8 mouse cellular contexts compared by ENCODE assay signal in the genomic region with DNA sequence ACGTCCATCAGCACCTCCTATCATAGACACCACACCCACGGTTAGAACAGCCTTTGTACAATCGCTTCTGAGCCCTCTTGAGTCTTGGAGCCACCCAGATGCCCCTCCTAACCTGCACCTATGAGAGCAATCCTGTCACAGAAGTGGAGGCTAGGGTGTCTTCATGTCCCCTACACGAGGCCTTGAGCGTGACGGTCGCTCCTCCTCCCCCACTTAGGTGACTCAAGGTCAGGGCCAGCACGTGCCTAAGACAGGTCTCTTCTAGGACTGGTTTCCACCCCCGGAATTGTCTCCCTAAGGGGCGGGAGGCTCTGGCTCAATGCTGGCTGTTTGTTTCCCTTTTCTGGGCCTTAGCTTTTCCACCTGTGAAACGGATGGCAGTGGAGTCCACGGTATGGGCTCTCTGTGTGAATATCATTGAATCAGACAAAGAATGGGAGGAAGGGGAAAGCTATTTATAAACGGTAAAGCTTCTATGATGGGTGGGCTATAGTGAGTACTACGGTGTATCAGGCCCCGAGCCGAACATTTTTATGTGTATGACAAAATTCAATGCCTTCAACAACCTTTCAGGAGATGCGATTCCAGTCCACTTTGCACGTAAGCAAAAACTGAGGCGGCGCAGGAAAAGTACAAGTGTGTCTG. TPM values are rescaled to one million over a fixed set of nuclear protein-coding genes. Genes with fewer than 3 reads are reported as not detected.
DNase-seq lines count a peak whose midpoint lies in the region; ATAC-seq and TF ChIP-seq lines count a peak whose summit lies in the region.

Gene Dedd2, minus strand, starts transcription at position 159 of the 645 bp plus-strand sequence.

- no peak for TF ChIP-seq CTCF in bone marrow macrophage, adult 2 months (IDR thresholded peaks at IDR 0.05; ENCODE audit: low read depth, low read length)
- TF ChIP-seq CTCF in liver, embryonic 14.5 days (IDR thresholded peaks at IDR 0.05; ENCODE audit: low read depth) = no peak
- no peak for TF ChIP-seq CTCF in olfactory bulb, adult 2 months (IDR thresholded peaks at IDR 0.05; ENCODE audit: insufficient read depth, low read depth, low read length)

- TF ChIP-seq POLR2A in bone marrow macrophage, adult 2 months (IDR thresholded peaks at IDR 0.05; ENCODE audit: borderline replicate concordance, low read depth, low read length) = no peak
- TF ChIP-seq POLR2A in olfactory bulb, adult 2 months (IDR thresholded peaks at IDR 0.05; ENCODE audit: insufficient read depth, low read depth, low read length) = no peak

- H3K27ac ChIP-seq in bone marrow macrophage, adult 2 months (ENCODE audit: insufficient read depth, low read depth, low read length) = peak within 1 kb of the TSS; percentile 70
- peak within 1 kb of the TSS; percentile 99 for H3K27ac ChIP-seq in liver, embryonic 14.5 days
- peak within 1 kb of the TSS; percentile 83; the same call in 1 of the 2 replicates for H3K27ac ChIP-seq in olfactory bulb, adult 2 months (ENCODE audit: insufficient read depth, low read depth, low read length)

- no peaks in the 10 kb centered on the region for H3K27me3 ChIP-seq in liver, embryonic 14.5 days (ENCODE audit: control insufficient read depth, insufficient read depth, low read length)

- DNase-seq in 3134 (ENCODE audit: extremely low read depth, insufficient read length, low spot score) = peak; percentile 41
- DNase-seq in B cell, adult 2 months = peak; percentile 33
- peak; percentile 59 to 79 for DNase-seq in heart, adult 9 months (ENCODE audit: low spot score in 2 of 2)
- DNase-seq in kidney, adult 8-10 months = peak; percentile 68 to 72
- DNase-seq in liver, embryonic 14.5 days (ENCODE audit: low read depth in 3 of 3, low spot score in 3 of 3) = peak; percentile 54 to 67 (median 58)
- DNase-seq in thymus, postnatal 25 days = no peak

- peaks cover 53% of the 10 kb centered on the region for H3K36me3 ChIP-seq in liver, embryonic 14.5 days (replicated peaks; ENCODE audit: control insufficient read depth, insufficient read depth, low read depth)

- no peaks in the 10 kb centered on the region for H3K9me3 ChIP-seq in liver, embryonic 14.5 days (ENCODE audit: control insufficient read depth, low read length)

- peak within 1 kb of the TSS; percentile 99 for H3K9ac ChIP-seq in liver, embryonic 14.5 days (replicated peaks)

- H3K4me3 ChIP-seq in bone marrow macrophage, adult 2 months (ENCODE audit: insufficient read depth, low read length) = peak within 1 kb of the TSS; percentile 96
- peak within 1 kb of the TSS; percentile 87 to 99 for H3K4me3 ChIP-seq in liver, embryonic 14.5 days (ENCODE audit: insufficient read depth in 1 of 2, low read depth in 2 of 2, low read length in 2 of 2)
- peak within 1 kb of the TSS; percentile 96 for H3K4me3 ChIP-seq in olfactory bulb, adult 2 months (ENCODE audit: insufficient read depth, low read depth, low read length)

- peak; percentile 33; the same call in 1 of the 2 replicates for ATAC-seq in liver, embryonic 14.5 days (ENCODE audit: insufficient read depth)

- H3K4me2 ChIP-seq in liver, embryonic 14.5 days (ENCODE audit: low read depth) = peak within 1 kb of the TSS; percentile 98

- H3K4me1 ChIP-seq in bone marrow macrophage, adult 2 months (ENCODE audit: control insufficient read depth, insufficient read depth, low read length) = peaks cover 23% of the 10 kb centered on the region
- H3K4me1 ChIP-seq in liver, embryonic 14.5 days (replicated peaks; ENCODE audit: control insufficient read depth in 2 of 2, insufficient read depth in 2 of 2, low read length in 1 of 2) = peaks cover 35% of the 10 kb centered on the region in 2 experiments
- H3K4me1 ChIP-seq in olfactory bulb, adult 2 months (ENCODE audit: control insufficient read depth, insufficient read depth, low read length) = peaks cover 19% of the 10 kb centered on the region

- WGBS in liver, embryonic 14.5 days (ENCODE audit: insufficient replicate concordance) = 3% methylated on average over 20 of the region's 20 CpGs
- 3% methylated on average over 20 of the region's 20 CpGs for WGBS in olfactory bulb, adult 2 months

- TF ChIP-seq EP300 in liver, embryonic 14.5 days (IDR thresholded peaks at IDR 0.05; ENCODE audit: low read depth) = no peak

RNA-seq across cellular contexts. Expression of gene Dedd2, which starts in this region (rescaled TPM):
- polyA plus RNA-seq in bone marrow macrophage, adult 2 months (2012; ENCODE audit: insufficient read depth, insufficient read length, missing spikeins) = 12.6 and 12.7 TPM in 2 replicates
- polyA plus RNA-seq in liver, embryonic 14.5 days (2012; rRNA removed) = 26.9 and 27.9 TPM in 2 replicates
- polyA plus RNA-seq in liver, embryonic 14.5 days (2014; fragmentation: Nextera tagmentation; extraction: Ambion mirVana) = 20.8 and 22.7 TPM in 2 replicates
- polyA plus RNA-seq in olfactory bulb, adult 2 months (2012; ENCODE audit: insufficient read depth, insufficient read length, low replicate concordance, missing spikeins) = not detected in 2 replicates

Comparison
In these comparisons a context has a peak if more than half of its experiments do, and no peak if none do; other contexts are left out.
1. RNA of gene Dedd2 (polyA plus RNA-seq): 20.8 to 27.9 TPM in liver, embryonic 14.5 days and 12.6 to 12.7 TPM in bone marrow macrophage, adult 2 months; not detected in olfactory bulb, adult 2 months; every median in the first group is over 10 times any median in the second.
2. Peak in every context shown above with its lines, with median percentiles within 50 percentile points of each other: H3K27ac ChIP-seq and H3K4me3 ChIP-seq.